Mouse (Mus musculus): ENCODE data around the gene Azin2. TPM values are rescaled to one million over a fixed set of nuclear protein-coding genes. Genes with fewer than 3 reads are reported as not detected.

Gene Azin2
- total and polyA plus RNA-seq, 3 experiments = 0.39 to 2.3 TPM; not detected in 1

DNA sequence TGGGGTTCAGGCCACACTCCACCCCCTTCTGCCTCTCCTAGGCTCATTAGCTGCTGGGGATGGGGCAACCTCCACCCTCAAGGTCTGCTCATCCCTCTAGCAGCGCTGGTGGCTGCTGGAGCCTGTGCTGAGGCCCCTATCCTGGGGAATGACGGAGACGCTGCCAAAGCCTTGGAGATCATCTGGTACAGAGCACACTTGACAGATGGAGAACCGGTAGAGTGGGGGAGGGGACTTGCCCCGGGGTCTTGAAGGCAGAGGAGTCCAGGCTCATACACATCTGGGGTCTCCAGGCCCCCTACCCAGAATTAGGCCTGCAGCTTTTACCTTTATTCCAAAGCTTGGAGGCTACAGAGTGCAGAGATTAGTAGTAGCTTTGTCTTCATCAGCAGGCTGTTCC lies 75.7 kb downstream of the Azin2 start:
- no peaks in the 10 kb centered on the region for H3K36me3 ChIP-seq (ENCODE audit: control insufficient read depth in 1 of 2, insufficient read depth in 2 of 2, low read length in 2 of 2)
- no peak for TF ChIP-seq E2F4 (IDR thresholded peaks at IDR 0.05; ENCODE audit: borderline replicate concordance, low read depth, low read length)
- no peak for TF ChIP-seq CHD2 (IDR thresholded peaks at IDR 0.05; ENCODE audit: low read length)
- no peak for TF ChIP-seq RCOR1 (IDR thresholded peaks at IDR 0.05; ENCODE audit: low read depth, low read length)
- no peak for TF ChIP-seq MXI1 (IDR thresholded peaks at IDR 0.05; ENCODE audit: low read depth, low read length)
- TF ChIP-seq ETS1 (IDR thresholded peaks at IDR 0.05; ENCODE audit: low read depth, low read length) = no peak
- no peak for TF ChIP-seq ZC3H11A (IDR thresholded peaks at IDR 0.05; ENCODE audit: low read depth, low read length)
- no peak for TF ChIP-seq ZNF384 (IDR thresholded peaks at IDR 0.05; ENCODE audit: low read depth, low read length)
- TF ChIP-seq MYB (IDR thresholded peaks at IDR 0.05; ENCODE audit: low read depth, low read length) = no peak
- no peak for TF ChIP-seq CHD1 (IDR thresholded peaks at IDR 0.05; ENCODE audit: low read depth, low read length)
- TF ChIP-seq ZKSCAN1 (IDR thresholded peaks at IDR 0.05; ENCODE audit: low read depth, low read length) = no peak
- no peak for TF ChIP-seq SMC3 (IDR thresholded peaks at IDR 0.05; ENCODE audit: low read depth, low read length)
- no peak for TF ChIP-seq BHLHE40 (IDR thresholded peaks at IDR 0.05; ENCODE audit: borderline replicate concordance, low read depth, low read length)
- no peak for TF ChIP-seq GABPA (IDR thresholded peaks at IDR 0.05; ENCODE audit: low read depth, low read length)
- no peak for TF ChIP-seq TCF12 (IDR thresholded peaks at IDR 0.05; ENCODE audit: low read depth, low read length)
- no peak for TF ChIP-seq TBP (IDR thresholded peaks at IDR 0.05; ENCODE audit: low read depth, low read length)
- no peak for TF ChIP-seq ZMIZ1 (IDR thresholded peaks at IDR 0.05; ENCODE audit: low read depth, low read length)
- no peak for TF ChIP-seq MAZ (IDR thresholded peaks at IDR 0.05; ENCODE audit: low read depth, low read length)
- peaks cover 0 to 5% of the 10 kb centered on the region in 2 experiments; a peak in 2 of 4 replicates for H3K4me1 ChIP-seq (ENCODE audit: control insufficient read depth in 1 of 2, insufficient read depth in 2 of 2, low read length in 2 of 2)
- H3K27ac ChIP-seq (ENCODE audit: control insufficient read depth, low read depth, low read length) = no peak overlapping the region
- H3K9ac ChIP-seq (ENCODE audit: control insufficient read depth, low read depth, low read length, poor library complexity, severe bottlenecking) = no peak overlapping the region
- H3K79me2 ChIP-seq (ENCODE audit: control insufficient read depth, insufficient read depth, low read length, poor library complexity) = no peaks in the 10 kb centered on the region
- no peak overlapping the region for H3K4me3 ChIP-seq (ENCODE audit: control insufficient read depth in 1 of 2, insufficient read depth in 1 of 2, low read depth in 2 of 2, low read length in 2 of 2)
- H3K27me3 ChIP-seq (ENCODE audit: control insufficient read depth in 1 of 2, insufficient read depth in 2 of 2, low read length in 2 of 2) = peaks cover 2 to 4% of the 10 kb centered on the region in 2 experiments
- no peaks in the 10 kb centered on the region for H3K9me3 ChIP-seq (replicated peaks; ENCODE audit: insufficient read depth, low read length)
- no peak for DNase-seq (ENCODE audit: low read depth, low spot score)

DNA sequence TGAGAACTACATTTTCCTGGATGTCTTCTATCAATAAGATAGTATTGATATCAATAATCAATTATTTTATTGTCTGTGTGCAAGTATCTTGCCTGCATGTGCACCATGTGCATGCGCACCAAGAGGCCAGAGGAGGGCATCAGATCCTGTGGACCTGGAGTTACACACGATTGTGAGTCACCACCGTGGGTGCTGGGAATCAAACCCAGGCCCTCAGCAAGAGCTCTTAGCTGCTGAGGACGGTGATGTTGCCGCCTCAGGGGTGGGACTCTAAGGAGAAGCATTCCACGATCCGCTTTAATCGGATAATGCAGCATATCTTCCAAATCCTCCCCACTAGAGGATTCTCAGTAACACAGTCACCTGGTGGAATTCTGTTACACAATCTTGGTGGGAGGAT lies 76.7 kb downstream of the Azin2 start:
- Histone ChIP-seq H3K79me2 (ENCODE audit: control insufficient read depth, insufficient read depth, low read length, poor library complexity) (no peaks in the 10 kb centered on the region), H3K27me3 (ENCODE audit: control insufficient read depth in 1 of 2, insufficient read depth in 2 of 2, low read length in 2 of 2) (peaks cover 2 to 8% of the 10 kb centered on the region in 2 experiments), H3K4me3 (ENCODE audit: control insufficient read depth in 1 of 2, insufficient read depth in 1 of 2, low read depth in 2 of 2, low read length in 2 of 2) (no peak overlapping the region), H3K9me3 (replicated peaks; ENCODE audit: insufficient read depth, low read length) (no peaks in the 10 kb centered on the region), H3K36me3 (ENCODE audit: control insufficient read depth in 1 of 2, insufficient read depth in 2 of 2, low read length in 2 of 2) (no peaks in the 10 kb centered on the region), H3K9ac (ENCODE audit: control insufficient read depth, low read depth, low read length, poor library complexity, severe bottlenecking) (no peak overlapping the region), H3K27ac (ENCODE audit: control insufficient read depth, low read depth, low read length) (no peak overlapping the region), H3K4me1 (ENCODE audit: control insufficient read depth in 1 of 2, insufficient read depth in 2 of 2, low read length in 2 of 2) (peaks cover 0 to 5% of the 10 kb centered on the region in 2 experiments; a peak in 2 of 4 replicates)
- DNase-seq (ENCODE audit: low read depth, low spot score) = no peak
- no peak for TF ChIP-seq USF1 (IDR thresholded peaks at IDR 0.05; ENCODE audit: low read depth, low read length)
- no peak for TF ChIP-seq TAL1 (IDR thresholded peaks at IDR 0.05; ENCODE audit: low read length)
- TF ChIP-seq MAX (IDR thresholded peaks at IDR 0.05; ENCODE audit: low read length) = no peak
- no peak for TF ChIP-seq BHLHE40 (IDR thresholded peaks at IDR 0.05; ENCODE audit: borderline replicate concordance, low read depth, low read length)
- no peak for TF ChIP-seq RAD21 (IDR thresholded peaks at IDR 0.05; ENCODE audit: low read depth, low read length)
- TF ChIP-seq RCOR1 (IDR thresholded peaks at IDR 0.05; ENCODE audit: low read depth, low read length) = no peak
- no peak for TF ChIP-seq CHD1 (IDR thresholded peaks at IDR 0.05; ENCODE audit: low read depth, low read length)
- TF ChIP-seq ETS1 (IDR thresholded peaks at IDR 0.05; ENCODE audit: low read depth, low read length) = no peak
- TF ChIP-seq SMC3 (IDR thresholded peaks at IDR 0.05; ENCODE audit: low read depth, low read length) = no peak
- no peak for TF ChIP-seq CTCF (IDR thresholded peaks at IDR 0.05 in 2 of 3, conservative IDR thresholded peaks at IDR 0.05 in 1 of 3; ENCODE audit: control insufficient read depth in 1 of 3, insufficient read depth in 1 of 3, low read depth in 2 of 3, low read length in 3 of 3, poor library complexity in 1 of 3, severe bottlenecking in 1 of 3)
- no peak for TF ChIP-seq MEF2A (IDR thresholded peaks at IDR 0.05; ENCODE audit: extremely low read depth, insufficient replicate concordance, low read depth, low read length, poor library complexity, severe bottlenecking)
- no peak for TF ChIP-seq NRF1 (IDR thresholded peaks at IDR 0.05; ENCODE audit: insufficient read depth, low read depth, low read length, poor library complexity, severe bottlenecking)
- TF ChIP-seq ELF1 (IDR thresholded peaks at IDR 0.05; ENCODE audit: low read depth, low read length) = no peak
- no peak for TF ChIP-seq POLR2AphosphoS5 (IDR thresholded peaks at IDR 0.05; ENCODE audit: borderline replicate concordance, low read depth, low read length)
- TF ChIP-seq GATA1 (IDR thresholded peaks at IDR 0.05; ENCODE audit: low read depth, low read length) = no peak
- no peak for TF ChIP-seq USF2 (IDR thresholded peaks at IDR 0.05; ENCODE audit: borderline replicate concordance in 1 of 2, insufficient read depth in 1 of 2, low read depth in 1 of 2, low read length in 2 of 2)
- no peak for TF ChIP-seq MAFK (IDR thresholded peaks at IDR 0.05; ENCODE audit: borderline replicate concordance, low read depth, low read length)
- TF ChIP-seq POLR2AphosphoS2 (IDR thresholded peaks at IDR 0.05; ENCODE audit: low read length) = no peak

Measured in MEL (cell line).